Comparison of ENCODE assay signal across 11 mouse cellular contexts in genomic region chr2:131385176-131385575, GRCm38 (mm10).
"Had no signal": no experiment of that assay in that cellular context is flagged by ENCODE, and none has a peak within 500 bp of the region (broad histone marks: within the 10 kb centered on the region; RNA-seq: fewer than 3 reads in every experiment).

No protein-coding gene starts in this region.

- H3K27ac ChIP-seq: intestine, embryonic 15.5 days; limb, embryonic 13.5 days; liver, embryonic 14.5 days; midbrain, embryonic 12.5 days; stomach, embryonic 15.5 days had no signal

- H3K4me3 ChIP-seq: intestine, embryonic 15.5 days; limb, embryonic 13.5 days; midbrain, embryonic 12.5 days; stomach, embryonic 15.5 days had no signal

- DNase-seq: kidney, adult 18-20 months; kidney, postnatal 10 days; kidney, postnatal 4 days; lung, adult 18-20 months; thymus, adult 2 months; thymus, postnatal 25 days had no signal
